Mouse (Mus musculus): ENCODE measurements around the gene Edn2.

Edn2 gene

DNA sequence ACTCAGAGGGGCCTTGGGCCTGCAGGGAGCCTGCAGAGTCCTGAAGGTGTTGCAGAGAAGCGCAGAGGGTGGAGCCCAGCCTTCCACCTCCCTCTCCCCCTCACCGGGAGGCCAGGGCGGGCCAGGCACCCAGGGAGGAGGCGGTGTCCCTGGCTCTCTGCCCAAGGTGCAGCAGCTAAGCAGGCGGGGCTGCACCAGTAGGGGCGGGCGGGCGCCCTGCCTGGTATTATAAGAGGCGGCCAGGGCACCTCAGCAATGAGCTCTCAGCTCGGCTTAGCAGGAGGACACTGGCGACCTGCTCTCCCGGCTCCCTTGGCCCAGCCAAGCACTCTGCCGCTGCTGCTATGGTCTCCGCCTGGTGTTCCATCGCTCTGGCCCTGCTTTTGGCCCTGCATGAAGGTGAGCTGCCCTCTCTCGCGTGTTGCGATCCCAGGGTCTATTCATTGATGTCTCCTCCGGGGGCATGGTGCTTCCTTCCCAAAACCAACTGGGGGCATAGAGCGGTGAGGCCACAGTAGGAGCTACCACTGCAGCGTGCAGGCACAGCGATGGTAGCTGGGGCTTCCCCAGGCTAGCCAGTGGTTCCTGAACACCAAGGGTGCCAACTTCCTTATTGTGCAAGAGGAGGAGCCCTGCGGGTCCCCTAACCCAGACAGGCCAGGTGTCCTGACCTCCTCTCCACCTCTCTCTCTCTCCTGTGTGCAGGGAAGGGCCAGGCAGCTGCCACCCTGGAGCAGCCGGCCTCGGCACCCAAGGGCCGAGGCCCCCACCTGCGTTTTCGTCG lies at the start of gene Edn2:
TSS of gene Edn2 (plus strand) at position 41 of the 784 bp plus-strand sequence.
- no peak for DNase-seq (ENCODE audit: low read depth, low spot score)

DNA sequence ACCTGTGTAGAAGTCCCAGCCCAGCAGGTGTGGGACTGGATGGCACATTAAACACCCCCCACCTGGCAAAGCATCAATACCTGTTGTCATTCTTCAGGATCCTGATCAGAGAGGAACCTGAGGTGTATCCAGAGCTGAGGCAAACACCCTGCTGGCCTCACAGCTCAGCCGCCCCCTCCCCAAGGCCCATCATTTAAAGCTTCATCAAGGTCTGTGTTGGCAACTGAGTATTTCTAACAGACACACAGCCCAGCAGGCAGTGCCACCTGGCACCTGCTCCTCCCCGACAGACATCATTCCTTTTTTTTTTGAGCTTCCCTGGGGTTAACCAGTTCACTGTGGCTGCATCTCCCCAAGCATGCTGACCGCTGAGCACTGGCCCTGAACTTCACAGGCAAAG lies 45.5 kb upstream of the Edn2 start:
- no peak for DNase-seq (ENCODE audit: low read depth, low spot score)

GRCm38 (mm10) chr4:120116312-120116711 lies 44.7 kb upstream of the Edn2 start:
- no peak for DNase-seq (ENCODE audit: low read depth, low spot score)

GRCm38 (mm10) chr4:120120276-120120675 lies 40.7 kb upstream of the Edn2 start:
- peak; percentile 52 for DNase-seq (ENCODE audit: low read depth, low spot score)

DNA sequence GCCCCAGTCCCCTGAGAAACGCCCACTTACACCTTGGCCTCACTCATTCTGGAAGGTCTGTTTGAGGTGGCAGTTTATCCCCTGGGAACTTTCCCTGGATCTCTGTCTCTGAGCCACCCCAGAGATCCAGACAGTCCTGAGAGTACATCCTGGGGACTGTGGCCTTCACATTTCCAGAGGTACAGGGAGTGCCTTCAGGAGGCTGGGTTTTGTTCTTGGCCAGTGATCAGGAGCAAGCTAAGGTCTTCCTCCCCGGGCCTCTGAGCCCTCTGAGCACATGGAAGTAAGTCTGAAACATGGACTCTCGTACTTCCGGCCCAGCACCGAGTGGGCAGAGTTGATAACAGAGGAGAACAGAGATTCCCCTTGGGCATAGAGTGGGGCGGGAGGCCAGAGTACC lies 36.4 kb upstream of the Edn2 start:
- no peak for DNase-seq (ENCODE audit: low read depth, low spot score)

DNA sequence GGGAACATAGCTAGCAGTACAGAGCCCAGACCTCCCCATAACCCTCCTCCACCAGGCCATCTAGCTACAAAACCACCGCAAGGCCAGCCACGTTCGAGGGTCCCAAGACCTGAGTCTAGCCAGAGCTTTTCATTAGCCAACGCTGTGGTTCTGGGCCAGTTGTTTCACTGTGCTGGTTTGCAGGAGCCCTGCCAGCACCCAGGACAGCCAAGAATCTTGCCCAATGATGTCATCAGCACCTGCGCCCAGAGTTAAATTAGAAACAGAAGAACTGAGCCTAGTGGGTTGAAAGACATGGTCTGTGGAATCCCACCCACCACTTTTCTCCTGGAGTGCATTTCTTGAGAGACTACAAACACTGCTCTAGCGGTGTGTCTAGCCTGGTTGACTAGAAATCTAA lies 35.0 kb upstream of the Edn2 start:
- DNase-seq (ENCODE audit: low read depth, low spot score) = no peak

- no peak for DNase-seq (ENCODE audit: low read depth, low spot score)
Observed at GRCm38 (mm10) chr4:120127333-120127732, 33.7 kb upstream of the Edn2 start.

DNA sequence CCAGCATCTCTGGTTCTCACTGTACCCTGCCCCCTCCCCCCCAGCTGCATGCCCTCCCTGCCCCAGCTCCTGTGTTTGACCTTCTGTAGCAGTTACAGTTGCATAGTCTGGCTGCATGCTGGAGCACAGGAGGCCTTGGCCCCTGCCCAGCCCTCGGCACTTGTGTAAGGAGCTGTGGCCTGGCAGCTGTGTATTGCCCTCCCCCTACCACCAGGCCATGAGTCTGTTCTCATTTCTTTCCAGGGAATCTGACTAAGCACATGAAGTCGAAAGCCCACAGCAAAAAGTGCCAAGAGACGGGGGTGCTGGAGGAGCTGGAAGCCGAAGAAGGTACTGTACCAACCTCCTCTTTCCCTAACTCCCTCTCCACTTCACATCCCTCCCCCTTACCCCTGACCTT lies 33.0 kb upstream of the Edn2 start:
- DNase-seq (ENCODE audit: low read depth, low spot score) = no peak

DNA sequence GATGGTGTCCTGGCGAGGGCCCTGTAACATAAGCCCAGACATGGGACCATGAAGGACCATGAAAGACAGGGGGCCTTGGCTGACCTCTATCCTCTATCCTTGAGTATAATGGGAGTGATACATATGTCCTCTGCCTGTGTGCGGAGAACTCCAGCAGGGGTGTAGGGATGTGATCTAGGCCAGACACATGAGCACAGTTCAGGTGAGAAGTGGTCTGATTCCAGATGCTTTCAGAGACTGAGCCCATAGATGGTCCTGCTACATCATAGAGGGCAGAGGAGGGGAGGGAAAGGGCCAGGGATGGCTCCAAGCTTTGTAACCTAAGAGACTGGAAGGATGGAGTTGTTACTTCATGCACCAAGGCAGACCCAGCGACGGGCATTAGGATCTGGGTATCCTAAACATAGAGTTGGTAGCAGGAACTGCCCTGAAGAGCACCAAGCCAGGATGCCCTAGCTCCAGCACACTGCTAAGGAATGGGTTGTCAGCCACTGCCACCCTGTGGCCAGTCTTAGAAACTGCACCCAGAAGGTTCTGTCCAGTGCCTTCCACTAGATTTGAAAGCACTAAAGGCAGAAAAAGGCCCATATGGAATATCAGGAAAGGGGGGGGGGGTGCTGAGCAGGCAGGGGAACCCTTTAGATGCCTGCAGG lies 31.6 kb upstream of the Edn2 start:
- DNase-seq (ENCODE audit: low read depth, low spot score) = peak; percentile 67

GRCm38 (mm10) chr4:120130926-120131325 lies 30.1 kb upstream of the Edn2 start:
- DNase-seq (ENCODE audit: low read depth, low spot score) = peak; percentile 38

GRCm38 (mm10) chr4:120131441-120132220 lies 29.4 kb upstream of the Edn2 start:
- no peak for DNase-seq (ENCODE audit: low read depth, low spot score)

GRCm38 (mm10) chr4:120134223-120134622 lies 26.8 kb upstream of the Edn2 start:
- DNase-seq (ENCODE audit: low read depth, low spot score) = no peak

DNA sequence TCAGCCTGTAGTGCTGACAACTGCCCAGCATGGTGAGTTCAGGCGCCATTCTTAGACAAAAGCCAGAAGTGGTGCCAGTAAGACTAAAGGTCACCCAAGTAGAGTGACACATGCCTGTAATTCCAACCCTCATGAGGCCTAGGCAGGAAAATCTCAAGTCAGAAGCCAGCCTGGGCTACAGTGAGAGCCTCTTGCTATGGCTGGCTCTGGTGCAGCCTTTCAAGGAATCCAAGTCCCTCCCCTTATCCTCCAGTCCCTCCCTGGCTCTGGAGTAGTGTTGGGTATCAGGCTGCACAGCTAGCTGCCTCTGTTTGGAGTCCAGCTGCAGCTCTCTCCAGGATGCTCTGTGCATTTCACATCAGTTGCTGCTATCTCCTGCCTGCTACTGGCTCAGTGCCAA lies 19.2 kb upstream of the Edn2 start:
- DNase-seq (ENCODE audit: low read depth, low spot score) = no peak

DNA sequence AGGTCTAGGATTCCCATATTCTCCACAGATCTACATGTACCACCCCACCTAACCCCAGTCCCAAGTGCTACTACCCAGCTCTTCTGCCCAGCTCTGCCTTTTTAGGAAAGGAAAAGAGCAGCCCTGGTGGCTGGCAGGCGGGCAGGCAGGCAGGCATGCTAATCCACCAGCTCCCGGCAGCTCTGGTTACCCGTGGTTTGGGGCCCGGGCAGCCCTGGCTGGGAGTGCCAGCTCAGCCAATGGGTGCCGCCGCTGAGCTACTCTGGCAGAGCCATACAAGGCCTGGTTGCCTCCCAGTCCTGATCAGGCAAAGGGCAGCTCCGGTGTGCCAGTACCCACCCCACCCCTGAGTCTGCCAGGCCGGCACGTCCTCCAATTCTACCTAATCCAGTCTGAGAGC lies 18.1 kb upstream of the Edn2 start:
- no peak for DNase-seq (ENCODE audit: low read depth, low spot score)

DNA sequence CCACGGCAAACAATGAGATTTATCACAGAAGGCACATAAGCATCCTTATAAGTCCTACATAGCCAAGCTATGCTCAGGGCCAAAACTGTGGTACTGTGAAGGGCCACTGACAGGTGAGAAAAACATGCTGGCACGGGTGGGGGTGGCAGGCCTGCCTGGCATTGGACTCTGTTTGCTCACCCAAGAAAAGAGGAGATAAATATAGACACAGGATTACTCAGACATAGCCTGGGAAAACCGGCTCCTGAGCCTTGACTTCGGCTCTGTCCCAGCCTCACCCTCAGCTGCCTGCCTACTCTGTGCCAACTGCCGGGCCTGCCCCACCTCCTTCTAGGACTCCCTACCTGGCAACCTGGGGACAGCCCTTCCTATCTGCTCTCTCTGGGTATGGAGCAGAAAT lies 16.7 kb upstream of the Edn2 start:
- no peak for DNase-seq (ENCODE audit: low read depth, low spot score)

- DNase-seq (ENCODE audit: low read depth, low spot score) = no peak
Observed at GRCm38 (mm10) chr4:120145931-120146330, 15.1 kb upstream of the Edn2 start.

DNA sequence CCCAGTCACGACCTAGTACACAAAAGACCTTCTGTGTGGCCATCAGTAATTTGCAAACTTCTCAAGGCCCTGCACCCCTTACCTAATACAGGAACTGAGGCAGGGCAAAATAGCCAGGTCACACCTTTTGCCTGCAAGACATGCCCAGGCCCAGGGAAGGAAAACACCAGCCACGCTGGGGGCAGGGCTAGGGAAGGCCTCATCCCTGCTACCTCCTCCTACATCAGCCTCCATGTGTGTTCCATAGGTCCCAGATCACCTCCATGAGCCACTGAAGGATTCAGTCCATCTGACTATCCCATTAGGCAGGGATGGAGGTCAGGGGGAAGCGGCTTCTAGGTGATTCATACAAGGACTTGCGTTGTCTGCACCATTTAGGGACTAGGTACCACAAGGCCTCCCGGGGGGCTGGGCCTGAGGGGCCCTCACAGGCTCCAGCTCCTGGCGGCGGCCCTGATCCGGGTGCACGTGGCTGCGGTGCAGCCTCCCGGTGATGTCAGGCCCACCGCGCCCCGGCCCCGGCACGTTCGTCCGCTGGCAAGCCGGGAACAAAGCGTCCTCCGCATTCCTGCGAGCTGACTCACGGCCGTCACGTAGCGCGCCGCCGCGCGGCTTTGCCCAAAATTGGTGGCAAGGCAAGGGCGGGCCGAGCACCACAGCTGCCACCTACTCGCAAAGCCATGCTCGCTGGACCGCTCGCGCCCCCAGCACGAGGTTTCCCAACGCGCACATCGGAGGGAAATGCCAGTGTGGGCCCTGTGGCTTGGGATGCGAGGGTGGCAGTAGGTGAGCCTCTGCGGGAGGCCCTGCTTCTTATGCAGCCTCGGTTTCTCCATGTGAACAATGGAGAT lies 12.5 kb upstream of the Edn2 start:
- peak; percentile 88 for DNase-seq (ENCODE audit: low read depth, low spot score)

DNA sequence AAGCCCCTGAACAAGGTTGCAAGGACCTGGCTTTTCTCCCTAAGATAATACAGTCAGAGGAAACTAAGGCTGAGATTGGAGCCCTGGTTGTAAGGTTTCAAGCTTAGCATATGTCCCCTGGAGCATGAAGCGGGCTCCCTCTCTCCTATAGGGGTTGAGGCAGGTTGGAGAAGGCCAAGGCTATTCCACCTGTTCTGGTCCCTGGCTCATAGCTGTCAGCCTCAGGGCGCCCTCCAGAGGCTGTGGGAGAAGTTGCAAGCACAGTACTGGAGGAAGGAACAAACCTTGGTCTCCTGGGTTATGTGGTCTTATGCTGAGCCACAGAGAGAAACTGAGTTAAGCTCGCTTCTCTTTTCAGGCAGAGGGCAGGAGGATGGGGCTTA lies 11.9 kb upstream of the Edn2 start:
- DNase-seq (ENCODE audit: low read depth, low spot score) = peak; percentile 53

- DNase-seq (ENCODE audit: low read depth, low spot score) = no peak
Observed at GRCm38 (mm10) chr4:120150345-120150920, 10.6 kb upstream of the Edn2 start.

DNA sequence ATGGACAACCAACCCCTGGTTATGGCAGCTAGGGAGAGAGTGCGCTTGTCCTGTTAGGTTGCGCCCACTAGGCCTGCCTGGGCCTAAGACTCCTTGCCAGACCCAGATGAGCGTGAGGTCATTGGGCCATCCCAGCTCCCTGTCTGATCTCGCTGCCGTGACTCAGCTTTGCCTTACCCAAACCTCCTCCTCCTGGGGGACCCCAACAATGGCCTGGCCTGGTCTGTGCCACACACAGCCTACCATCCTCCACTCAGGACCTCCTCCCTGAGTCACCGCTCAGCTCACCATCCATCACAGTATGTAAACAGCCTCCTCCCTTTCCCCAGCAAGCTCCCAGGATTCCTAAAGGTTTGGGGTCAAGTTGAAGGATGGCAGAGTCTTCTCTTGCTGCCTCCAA lies 9.1 kb upstream of the Edn2 start:
- no peak for DNase-seq (ENCODE audit: low read depth, low spot score)

DNA sequence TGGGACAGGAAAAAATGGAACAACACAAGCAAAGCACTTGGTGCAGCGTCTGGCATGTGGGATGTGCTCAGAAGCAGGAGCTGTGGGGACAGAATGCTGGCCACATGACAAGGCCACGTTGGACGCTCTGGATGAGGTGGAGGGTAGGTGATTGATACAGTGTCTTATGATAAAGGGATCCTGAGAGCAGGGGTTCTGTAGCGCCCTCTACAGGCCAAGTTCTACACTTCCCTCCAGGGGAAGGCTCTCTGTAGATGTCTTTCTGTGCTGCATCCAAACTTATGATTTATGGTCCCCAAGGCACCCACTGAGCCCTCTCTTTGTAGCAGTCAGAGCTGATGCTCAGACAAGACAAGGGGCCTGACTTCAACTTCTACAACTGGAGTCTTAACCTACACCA lies 8.4 kb upstream of the Edn2 start:
- no peak for DNase-seq (ENCODE audit: low read depth, low spot score)
